Mouse (Mus musculus) retina, embryonic 14.5 days (tissue): ENCODE results near the gene Uvrag.

Source experiments
- DNase-seq: peaks from one replicate; pipeline ENCODE4 v3.0.0-alpha.2; 2015; ENCODE audit warnings: low spot score

Gene Uvrag

DNA sequence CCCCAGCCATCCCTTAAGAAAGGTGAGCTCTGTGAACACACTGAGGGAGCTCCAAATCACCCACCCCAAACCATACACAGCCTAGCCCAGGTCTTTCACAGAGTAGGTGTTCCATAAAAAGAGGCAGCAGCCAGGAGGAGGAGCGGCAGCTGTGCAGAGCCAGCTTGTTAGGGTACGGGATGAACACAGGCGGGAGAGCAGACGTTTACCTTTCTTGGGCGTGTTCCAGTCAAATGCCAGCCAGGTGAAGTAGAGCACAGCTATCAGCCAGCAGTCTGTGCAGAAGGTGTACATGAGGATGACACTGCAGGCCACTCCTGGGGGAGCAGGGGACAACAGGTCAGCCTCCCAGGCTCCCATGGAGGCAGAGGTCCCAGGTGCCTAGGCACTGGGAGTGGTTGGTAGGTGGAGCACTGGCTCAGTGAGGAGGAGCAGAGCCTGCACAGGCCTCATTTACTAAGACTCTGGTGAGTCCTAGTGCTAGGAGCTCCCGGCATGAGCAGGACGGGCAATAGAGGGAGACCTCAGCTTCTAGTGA, 24.0 kb upstream of the Uvrag start:
- DNase-seq: no peak

DNA sequence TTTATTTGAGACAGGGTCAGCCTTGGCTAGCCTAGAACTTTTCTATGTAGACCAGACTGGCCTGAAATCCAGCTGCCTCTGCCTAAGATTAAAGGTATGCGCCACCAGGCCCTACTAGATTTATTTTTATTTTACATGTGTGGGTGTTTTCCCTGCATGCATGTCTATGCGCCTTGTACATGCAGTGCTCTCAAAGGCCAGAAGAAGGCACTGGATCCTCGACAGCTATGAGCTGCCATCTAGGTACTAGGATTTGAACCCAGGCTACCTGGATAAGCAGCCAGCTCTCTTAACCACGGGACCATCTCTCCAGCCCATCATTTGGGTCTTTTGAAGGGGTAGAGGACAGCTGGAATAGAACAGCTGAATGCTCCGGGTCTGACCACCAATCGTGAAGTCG, 21.5 kb upstream of the Uvrag start:
- DNase-seq: no peak

DNA sequence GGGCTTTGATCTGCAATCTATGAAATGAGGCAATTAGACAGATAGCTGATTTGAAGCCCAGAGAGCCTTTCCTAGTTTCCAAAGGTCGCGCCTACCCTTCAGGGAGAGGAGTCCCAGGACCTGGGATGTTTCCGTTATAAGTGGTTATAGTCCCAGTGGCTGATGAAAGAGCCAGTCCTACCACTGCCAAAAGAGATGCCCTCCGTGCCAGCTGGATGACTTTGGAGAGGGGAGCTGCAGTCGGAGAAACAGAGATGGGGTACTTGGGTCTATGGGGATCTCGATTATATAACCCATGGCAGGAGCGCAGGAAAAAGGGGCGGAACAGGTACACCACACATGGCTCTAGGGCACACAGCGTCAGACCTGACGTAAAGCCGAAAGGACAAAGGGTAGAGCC, 21.0 kb upstream of the Uvrag start:
- DNase-seq: no peak

DNA sequence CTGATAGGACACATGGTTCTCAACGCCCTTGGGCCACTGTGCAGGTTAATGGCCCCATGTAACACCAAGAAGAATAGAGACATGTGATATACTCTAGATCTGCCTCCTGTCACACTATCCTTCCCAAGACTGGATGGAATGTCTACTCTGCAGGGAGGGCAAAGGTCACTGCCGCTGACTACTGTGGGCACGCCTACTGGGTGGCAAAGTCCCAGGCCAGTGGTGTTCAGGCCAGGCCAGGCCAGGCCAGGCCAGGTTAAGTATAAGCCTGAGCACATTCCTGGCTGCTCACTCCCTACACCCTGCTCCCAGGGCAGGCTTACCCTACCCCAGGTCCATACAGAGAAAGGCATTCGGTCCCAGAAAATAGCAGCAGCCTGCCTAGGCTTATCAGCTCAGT, 20.6 kb upstream of the Uvrag start:
- no peak for DNase-seq

DNA sequence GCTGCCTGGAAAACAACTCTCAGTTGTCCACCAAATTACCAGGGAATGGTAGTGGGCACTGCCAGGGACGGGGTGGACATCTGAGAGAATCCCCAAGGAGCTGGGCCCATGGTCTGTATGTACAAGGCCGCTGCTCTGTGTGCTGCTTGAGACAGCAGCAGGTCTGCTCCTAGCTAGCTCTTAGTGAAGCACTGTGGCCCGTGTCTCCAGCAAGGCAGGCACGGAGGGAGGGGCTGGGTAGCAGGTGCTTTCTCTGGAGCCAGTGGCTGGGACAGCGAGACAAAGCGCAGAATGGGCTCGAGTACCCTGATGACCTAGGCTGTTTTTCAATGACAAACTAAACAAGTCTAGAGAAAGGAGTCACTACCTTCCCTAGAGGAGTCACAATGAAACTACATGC, 20.1 kb upstream of the Uvrag start:
- no peak for DNase-seq

DNA sequence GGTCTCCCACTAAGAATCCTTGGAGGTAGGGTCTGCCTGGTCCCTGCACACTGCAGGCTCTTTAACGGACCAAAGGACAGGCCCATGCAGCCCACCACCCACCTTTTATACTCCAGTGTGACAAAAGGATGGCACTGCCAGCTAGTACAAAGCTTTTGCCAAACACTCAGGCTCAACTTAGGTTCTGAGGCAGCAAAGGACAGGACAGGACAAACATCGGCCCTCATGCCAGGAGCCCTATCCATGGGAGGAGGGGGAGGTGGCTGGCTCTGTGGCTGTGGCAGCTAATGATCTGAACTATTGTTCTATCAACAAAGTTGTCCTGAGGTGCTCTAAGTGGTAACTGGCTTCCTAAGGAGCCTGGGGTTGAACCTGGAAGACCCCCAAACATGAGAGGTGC, 18.5 kb upstream of the Uvrag start:
- DNase-seq: no peak

DNA sequence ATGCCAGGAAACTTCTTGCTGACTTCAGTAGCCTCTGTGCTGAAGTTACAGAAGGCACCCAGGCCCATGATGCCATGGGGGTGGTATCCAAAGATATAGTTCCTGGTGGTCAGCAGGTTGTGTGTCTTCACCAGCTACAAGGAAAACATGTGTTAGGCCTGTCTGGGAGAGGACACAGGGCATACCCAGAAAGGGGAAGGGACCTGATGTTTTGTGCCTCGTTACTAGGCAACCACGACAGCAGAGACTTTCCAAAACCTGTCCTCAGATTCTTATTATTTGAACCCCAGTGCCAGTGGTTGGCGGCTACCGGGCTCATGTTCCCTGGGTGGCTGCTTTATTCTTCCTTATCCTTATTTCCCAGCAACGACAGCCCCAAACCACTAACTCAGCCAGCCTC, 18.0 kb upstream of the Uvrag start:
- no peak for DNase-seq

DNA sequence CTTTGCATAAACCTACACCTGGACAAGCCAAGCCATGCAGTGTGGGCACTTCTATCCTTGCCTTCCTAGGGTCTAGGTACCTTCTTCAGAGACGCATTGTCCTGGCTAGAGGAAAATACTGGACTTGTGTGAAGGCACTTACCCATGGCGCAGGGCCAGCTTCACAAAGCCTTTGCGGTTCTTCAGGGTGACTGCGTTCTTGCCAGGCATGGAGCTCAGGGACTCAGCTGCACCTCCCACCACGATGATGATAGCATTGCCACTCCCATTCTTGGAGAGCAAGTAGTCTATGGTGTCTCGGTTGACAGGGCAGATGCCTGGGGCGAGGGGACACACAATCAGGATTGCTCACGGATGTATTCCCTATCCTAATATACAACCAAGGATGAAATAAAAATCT, 17.1 kb upstream of the Uvrag start:
- no peak for DNase-seq

DNA sequence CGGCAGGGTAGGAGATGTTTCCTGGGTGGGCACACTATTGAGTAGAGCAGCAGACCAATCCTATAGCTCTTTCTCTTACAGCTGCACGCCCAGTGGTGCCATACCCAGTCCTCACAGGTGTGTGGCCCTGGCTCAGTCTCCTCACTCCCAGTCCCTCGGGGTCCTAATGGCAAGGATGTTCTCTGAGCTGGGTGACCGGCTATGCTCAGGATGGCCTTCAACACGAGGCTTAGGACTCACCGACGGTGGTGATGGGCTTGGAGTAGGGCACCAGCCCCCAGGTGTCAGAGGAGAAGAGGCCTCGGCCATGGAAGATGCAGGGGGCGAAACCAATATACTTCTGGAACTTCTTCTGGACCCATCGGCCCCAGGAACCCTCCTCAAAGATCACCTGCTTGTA, 15.8 kb upstream of the Uvrag start:
- DNase-seq: no peak

DNA sequence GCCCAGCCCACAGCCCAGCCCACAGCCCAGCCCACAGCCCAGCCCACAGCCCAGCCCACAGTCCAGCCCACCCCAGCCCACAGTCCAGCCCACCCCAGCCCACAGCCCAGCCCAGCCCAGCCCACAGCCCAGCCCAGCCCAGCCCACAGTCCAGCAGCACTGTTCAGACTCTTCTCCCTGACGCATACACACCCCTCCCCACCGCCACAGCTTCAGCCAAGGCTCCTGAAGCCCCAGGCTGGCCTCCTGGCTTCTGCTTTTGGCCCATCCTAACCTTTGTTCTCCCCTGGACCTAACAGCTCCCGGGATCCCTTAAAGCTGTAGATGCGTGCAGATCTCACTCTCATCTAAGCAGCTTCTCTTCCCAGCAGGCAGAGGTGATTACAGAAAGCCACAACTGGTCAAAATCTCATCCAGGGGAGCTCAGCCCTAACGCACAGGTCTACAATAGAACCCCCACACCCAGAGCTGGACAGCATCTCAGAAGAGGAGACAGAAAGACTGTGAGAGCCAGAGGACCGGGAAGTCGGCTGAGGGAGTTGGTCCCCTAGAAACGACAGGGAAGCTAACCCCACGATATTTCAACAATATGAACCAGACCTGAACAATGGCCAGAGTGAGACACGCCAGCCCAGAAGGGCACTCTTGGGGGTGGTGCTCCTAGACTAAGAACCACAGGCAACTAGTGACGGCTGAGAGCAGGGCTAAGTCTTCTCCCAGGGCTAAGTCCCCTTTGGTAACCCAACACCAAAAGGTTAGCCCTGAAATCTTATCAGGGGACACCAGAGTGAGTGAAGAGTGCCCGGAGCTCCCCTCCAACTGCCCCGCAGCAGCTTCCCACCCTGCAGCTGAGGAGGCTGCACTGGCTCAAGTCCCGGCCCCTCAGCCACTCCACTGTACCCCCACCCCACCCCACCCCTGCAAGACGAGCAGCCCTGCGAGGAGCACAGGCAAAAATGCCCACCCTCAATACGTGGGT, 14.7 kb upstream of the Uvrag start:
- peak; percentile 72 for DNase-seq

DNA sequence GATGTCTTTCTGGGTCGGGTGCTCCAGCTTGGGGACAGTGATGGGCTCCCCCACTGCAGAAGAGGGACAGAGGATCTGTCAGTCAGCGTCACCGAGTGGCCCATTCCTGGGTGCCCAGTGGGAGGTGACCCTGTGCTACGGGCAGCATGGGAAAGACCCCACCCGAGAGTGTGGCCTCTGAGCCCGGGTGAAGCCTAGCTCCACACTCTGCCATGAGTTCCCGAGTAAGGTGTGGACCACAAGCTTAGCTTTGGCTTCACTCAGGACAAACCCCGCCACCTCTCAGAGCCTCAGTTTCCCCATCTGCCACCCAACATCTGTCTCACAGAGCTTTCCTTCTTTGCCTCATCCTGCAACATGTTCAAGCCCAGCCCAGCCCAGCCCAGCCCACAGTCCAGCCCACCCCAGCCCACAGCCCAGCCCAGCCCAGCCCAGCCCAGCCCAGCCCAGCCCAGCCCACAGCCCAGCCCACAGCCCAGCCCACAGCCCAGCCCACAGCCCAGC, 13.8 kb upstream of the Uvrag start:
- DNase-seq: peak; percentile 54

DNA sequence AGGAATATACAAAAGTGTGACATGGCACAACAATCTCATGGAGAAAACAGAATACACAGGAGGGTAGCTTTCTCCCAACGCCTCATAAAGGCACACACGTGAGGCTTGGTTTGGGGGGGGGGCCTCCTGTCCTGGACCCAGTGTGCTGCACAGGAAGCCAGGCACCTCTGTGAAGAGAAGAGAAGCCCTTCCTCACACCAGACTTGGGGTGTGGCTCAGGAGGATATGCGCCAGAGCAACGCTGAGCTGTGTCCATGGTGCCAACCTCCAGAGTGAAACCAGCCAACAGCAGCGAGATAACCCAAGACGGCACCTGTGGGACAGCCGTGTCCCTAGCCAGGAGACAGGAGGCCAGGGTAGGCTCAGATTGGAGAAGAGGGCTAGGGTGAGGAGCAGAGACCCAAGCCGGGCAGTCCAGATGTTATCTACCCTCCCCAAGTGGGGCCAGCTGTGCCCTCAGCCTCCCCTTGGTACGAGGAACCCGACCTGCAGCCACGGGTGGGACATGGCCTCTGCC, 12.8 kb upstream of the Uvrag start:
- DNase-seq: no peak

DNA sequence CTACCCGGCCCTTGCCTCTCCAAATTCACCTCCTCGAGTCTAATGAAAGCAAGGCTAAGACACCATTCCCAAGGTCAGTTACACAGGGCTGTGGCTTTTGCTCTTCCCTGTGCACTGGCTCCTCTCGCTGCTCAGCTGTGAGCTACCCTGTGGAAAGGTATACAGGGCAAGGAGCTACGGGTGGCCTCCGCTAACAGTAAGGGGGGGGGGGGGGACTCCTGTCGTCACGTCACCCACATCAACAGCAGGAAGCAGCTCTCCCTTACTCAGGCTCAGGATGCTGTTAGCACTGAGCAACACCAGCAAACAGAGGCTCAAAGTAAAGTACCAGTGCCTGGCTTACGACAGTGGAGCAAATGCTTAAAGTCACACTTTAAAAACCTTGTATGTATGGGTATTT, 11.8 kb upstream of the Uvrag start:
- no peak for DNase-seq

DNA sequence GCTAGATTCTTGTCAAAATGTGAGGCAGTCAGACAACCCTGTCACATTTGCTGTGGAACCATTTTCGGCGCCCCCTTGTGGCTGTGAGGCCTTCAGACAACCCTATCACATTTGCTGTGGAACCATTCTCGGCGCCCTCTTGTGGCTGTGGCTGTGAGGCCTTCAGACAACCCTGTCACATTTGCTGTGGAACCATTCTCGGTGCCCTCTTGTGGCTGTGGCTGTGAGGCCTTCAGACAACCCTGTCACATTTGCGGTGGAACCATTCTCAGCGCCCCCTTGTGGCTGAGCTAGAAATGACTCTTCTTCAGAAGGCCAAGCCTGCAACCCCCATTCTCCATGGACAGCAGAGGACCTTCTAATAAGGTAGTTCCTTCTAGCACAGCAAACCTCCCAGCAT, 10.4 kb upstream of the Uvrag start:
- DNase-seq: peak; percentile 99

DNA sequence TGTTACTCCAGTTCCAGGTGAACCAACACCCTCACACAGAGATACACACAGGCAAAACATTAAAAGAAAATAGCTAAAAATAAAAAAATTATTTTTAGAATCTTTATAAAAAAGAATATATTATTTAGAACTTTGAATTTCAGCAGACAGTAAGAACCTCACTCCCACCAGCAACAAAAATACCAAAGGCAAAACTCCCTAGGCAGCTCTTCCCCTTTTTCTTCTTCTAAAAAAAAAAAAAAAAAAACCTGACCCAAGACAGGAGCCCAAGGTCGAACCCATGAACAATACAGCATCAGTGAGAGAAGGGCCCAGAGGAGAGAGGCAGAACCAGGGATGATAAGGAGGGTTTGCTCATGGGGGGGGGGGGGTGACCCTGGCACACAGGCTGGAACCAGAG, 8.1 kb upstream of the Uvrag start:
- no peak for DNase-seq

DNA sequence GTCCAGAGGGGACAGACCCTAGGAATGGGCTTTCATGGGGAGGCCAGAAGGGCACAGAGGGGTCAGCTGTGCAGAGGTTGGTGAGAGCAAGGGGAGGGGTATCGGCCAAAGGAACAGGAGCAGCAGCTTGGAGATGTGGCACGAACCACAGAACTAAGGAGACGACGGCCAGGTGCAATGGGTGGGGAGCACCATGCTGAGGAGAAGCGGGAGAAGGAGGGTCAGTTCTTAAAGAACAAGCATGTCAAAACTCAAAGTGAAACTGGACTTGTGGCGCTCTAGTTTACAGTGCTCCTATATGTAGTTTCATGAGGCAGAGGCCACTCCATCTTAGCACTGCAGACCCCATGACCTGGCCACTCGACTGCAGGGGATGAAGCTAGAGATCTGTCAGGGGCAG, 6.6 kb upstream of the Uvrag start:
- DNase-seq: no peak

DNA sequence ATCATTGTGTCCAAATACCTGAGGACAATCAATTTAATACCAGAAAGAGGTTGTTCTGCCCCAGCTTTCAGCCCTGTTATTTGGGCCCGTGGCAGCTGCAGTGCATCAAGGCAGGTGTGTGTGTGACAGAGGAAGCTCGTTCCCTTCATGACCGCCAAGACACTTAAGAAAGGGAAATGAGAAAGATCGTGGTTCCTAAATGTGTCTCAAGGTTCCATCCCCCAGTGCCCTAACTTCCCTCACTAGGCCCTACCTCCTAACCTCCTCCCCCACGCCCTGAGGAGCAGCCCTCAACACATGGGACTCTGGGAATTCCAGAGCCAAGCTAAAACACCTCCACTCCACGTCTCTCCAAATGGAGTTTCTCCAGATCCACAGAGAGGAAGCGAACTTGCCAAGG, 6.0 kb upstream of the Uvrag start:
- no peak for DNase-seq

DNA sequence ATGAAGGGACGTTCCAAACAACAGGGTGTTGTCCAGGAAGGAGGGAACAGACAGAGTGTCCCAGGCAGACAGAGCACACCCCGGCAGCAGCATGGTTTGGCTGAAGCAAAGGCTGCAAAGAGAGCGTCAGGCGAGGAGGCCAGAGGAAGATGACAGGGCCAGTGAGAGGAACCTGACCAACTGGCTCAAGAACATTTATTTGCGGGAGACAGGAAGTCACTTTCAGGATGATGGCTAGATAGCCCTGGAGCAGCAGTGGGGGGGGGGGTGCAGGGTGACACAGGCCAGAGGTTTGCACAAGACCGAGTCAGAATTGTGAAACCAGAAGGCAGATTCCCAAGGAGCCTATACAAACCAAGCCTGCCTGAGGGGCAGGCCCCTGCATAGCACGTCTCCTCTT, 5.1 kb upstream of the Uvrag start:
- DNase-seq: no peak

DNA sequence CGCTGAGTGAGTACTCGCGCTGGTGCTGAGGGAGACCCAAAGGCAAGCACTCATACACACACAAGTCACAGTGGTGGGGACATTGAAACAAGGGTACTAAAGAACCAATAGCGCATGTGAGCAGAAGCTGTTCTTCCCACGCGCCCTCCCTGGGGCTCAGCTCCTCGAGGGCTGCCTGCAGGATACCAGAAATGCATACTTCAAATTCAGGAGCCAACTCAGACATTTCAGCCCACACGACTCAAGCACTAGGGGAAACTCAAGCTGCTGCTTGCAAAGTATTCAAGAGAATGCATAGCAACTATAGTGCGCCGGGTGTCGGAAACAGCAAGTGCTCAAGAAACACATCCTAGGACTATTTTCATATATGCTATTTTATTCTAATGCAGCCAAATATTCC, 3.7 kb upstream of the Uvrag start:
- DNase-seq: no peak

DNA sequence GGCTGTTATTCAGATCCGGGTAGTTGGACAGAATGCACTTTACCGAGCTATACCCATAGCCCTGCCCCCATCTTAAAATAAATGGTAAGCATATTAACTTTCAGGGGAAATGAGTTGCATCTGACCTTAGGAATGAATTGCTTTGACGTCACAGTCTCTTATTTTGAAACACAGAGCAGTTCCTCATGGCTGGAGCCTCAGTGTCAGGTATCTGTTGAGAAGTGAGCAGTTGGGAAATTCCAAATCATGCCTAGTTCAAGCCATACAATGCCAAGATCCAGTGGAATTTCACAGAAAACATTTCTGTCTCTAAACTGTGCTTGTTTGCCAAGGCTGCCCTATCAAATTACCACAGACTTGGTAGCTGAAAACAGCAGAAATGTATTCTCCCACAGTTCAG, 2.3 kb upstream of the Uvrag start:
- DNase-seq: no peak

DNA sequence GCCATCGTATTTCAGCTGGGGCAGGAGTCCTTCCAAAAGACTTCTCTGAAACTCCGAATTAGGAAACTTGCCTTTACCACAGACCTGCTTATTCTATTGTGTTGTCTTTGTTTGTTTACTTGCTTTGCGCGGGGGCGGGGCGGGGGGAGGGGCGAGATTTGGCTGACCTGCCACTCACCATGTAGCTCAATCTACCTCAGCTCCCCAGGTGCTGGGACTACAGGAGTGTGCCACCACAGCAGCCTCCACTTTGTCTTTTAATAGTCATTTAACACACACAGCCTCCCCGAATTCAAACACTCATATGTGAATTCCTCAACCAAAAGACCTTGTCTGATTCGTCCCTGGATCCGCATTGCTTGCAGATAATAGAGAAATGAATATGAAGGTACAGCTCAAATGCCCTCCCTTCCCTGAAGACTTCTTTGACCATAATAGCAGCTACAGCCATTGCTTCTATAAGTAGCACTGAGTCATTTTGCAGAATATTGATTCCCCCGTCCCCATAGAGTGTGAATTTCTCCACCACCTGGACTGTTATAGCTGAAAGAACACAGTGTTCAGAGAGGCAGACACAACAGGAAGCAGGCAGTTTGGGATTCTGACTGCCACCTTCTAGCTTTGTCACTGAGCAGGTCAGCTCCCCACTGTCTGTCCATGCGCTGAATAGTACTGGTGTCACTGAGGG, 1.1 kb upstream of the Uvrag start:
- no peak for DNase-seq

DNA sequence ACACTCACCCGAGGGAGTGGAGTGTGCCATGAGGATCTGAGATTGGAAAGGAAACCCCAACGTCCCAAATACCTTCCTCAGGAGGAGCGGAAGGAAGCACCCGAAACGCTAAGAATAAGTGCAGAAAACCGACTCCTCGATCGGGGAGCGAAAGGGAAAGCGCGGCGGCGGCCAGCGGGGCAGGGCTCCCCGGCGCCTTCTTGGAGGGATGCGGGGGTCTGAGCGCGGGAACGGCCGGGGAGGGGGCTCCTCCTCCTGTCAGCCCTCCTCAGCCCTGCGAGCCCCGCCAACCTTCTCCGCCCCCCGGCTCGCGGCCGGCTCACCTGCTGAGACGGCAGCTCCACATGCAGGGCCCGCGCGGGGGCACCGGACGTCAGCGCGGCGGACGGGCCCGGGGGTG, 430 bp downstream of the Uvrag start:
- no peak for DNase-seq
